Mouse (Mus musculus) ES-Bruce4 (cell line): Measurements from ENCODE around the gene Frmd4b.

Experiments
- CTCF ChIP-seq: IDR thresholded peaks from one replicate; pipeline ENCODE4 v1.8.1; 2011; ENCODE audit warnings: low read depth, low read length
- POLR2A ChIP-seq: IDR thresholded peaks from one replicate; pipeline ENCODE4 v1.8.1; 2011; ENCODE audit warnings: low read length; ENCODE audit not compliant: insufficient read depth

DNA sequence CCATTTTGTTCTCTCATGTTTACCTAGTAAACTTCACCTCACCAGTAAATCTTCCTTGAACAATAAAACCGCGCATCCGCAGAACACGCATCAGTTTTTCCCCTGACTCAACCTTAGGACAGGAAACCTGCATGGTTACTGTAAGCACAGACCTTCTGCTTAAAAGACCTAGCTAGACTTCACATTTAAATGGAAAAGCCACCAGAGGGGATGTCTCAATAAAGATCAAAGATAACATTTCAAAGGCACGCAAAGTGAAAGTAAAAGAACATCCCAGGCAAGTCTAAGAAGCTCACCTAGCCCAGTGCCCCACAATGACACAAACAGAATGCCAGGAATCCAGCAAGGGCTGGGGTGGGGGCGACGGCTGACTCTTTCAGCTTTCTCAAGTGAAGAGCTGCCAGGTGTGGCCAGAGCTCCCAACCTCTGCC, 306.4 kb downstream of the Frmd4b start:
- TF ChIP-seq POLR2A (no peak), CTCF (no peak)
